ENCODE assay signal across 37 mouse cellular contexts in the genomic region with DNA sequence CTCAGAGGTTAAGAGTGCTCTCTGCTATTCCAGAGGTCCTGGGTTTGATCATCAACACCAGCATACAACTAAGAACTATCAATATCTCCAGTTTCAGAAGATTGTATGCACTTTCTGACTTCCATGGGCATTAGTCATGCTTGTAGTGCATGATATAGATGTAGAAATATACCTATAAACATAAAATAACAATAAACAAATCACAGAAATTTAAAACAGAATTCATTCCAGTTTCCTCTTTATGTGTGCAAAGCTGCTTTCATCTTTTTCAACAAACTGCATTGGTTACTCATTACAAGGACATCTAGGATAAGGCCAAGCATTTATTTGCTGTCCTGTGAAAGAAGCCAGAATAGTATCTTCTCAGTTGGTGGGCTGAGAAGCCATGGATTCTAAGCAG. TPM values are rescaled to one million over a fixed set of nuclear protein-coding genes. Genes with fewer than 3 reads are reported as not detected.
"Had no signal": no experiment of that assay in that cellular context is flagged by ENCODE, and none has a peak within 500 bp of the region (broad histone marks: within the 10 kb centered on the region; RNA-seq: fewer than 3 reads in every experiment).

Gene Akr1c6 (plus strand): TSS at position 301 of the 400 bp plus-strand sequence.

- H3K4me3 ChIP-seq: gastrocnemius, adult 2 months; heart, adult 2 months; heart, embryonic 10.5 days; heart, embryonic 12.5 days; hindbrain, embryonic 10.5 days; hindbrain, embryonic 12.5 days; intestine, embryonic 15.5 days; layer of hippocampus, adult 2 months; left cerebral cortex, adult 2 months; limb, embryonic 10.5 days; limb, embryonic 12.5 days had no signal

- H3K9me3 ChIP-seq: heart, embryonic 10.5 days; heart, embryonic 12.5 days; hindbrain, embryonic 10.5 days; hindbrain, embryonic 12.5 days; intestine, embryonic 15.5 days; limb, embryonic 10.5 days; limb, embryonic 12.5 days had no signal

- H3K36me3 ChIP-seq: heart, embryonic 10.5 days; heart, embryonic 12.5 days; hindbrain, embryonic 10.5 days; hindbrain, embryonic 12.5 days; intestine, embryonic 15.5 days; limb, embryonic 10.5 days; limb, embryonic 12.5 days had no signal

- H3K9ac ChIP-seq: heart, embryonic 12.5 days; hindbrain, embryonic 12.5 days; hindbrain, embryonic 14.5 days; intestine, embryonic 15.5 days; limb, embryonic 12.5 days; liver, embryonic 14.5 days had no signal

- H3K27me3 ChIP-seq: heart, embryonic 12.5 days; hindbrain, embryonic 12.5 days; intestine, embryonic 15.5 days; limb, embryonic 12.5 days had no signal

- H3K27ac ChIP-seq: gastrocnemius, adult 2 months; heart, adult 2 months; heart, embryonic 10.5 days; hindbrain, embryonic 10.5 days; hindbrain, embryonic 12.5 days; hindbrain, embryonic 14.5 days; intestine, embryonic 15.5 days; layer of hippocampus, adult 2 months; left cerebral cortex, adult 2 months; limb, embryonic 10.5 days; limb, embryonic 12.5 days; liver, embryonic 14.5 days had no signal

- H3K4me2 ChIP-seq: heart, embryonic 12.5 days; hindbrain, embryonic 12.5 days; hindbrain, embryonic 14.5 days; intestine, embryonic 15.5 days; limb, embryonic 12.5 days had no signal

- H3K4me1 ChIP-seq: heart, embryonic 10.5 days; heart, embryonic 12.5 days; hindbrain, embryonic 10.5 days; hindbrain, embryonic 12.5 days; intestine, embryonic 15.5 days; limb, embryonic 10.5 days; limb, embryonic 12.5 days had no signal

- ATAC-seq: hindbrain, embryonic 16.5 days; inflammation-experienced regulatory T-cells, adult 6 months; intestine, embryonic 15.5 days; intestine, postnatal 0 days had no signal

- DNase-seq: gastrocnemius, adult 2 months; gastrocnemius, postnatal 10 days; gastrocnemius, postnatal 25 days; heart, adult 2 months; heart, postnatal 10 days; heart, postnatal 4 days; kidney, adult 18-20 months; kidney, adult 8-10 months; kidney, postnatal 10 days; kidney, postnatal 25 days; kidney, postnatal 4 days; liver had no signal

RNA-seq across cellular contexts. Expression of gene Akr1c6, which starts in this region (rescaled TPM):
- total RNA-seq: gastrocnemius, adult 2 months; gastrocnemius, postnatal 10 days; gastrocnemius, postnatal 25 days; granulocyte monocyte progenitor cell, adult 5-6 weeks; heart, adult 2 months; heart, postnatal 10 days; heart, postnatal 25 days; heart, postnatal 4 days; layer of hippocampus, adult 2 months; layer of hippocampus, postnatal 10 days; layer of hippocampus, postnatal 25 days; left cerebral cortex, adult 2 months; left cerebral cortex, postnatal 14 days; left cerebral cortex, postnatal 36 days had no signal
- polyA plus RNA-seq: heart, adult 2 months; heart, embryonic 10.5 days; heart, embryonic 12.5 days; heart, embryonic 14.5 days; heart, embryonic 16.5 days; hindbrain, embryonic 10.5 days; hindbrain, embryonic 12.5 days; hindbrain, embryonic 14.5 days; hindbrain, embryonic 16.5 days; inflammation-experienced regulatory T-cells, adult 6 months; intestine, embryonic 15.5 days; intestine, postnatal 0 days; kidney, embryonic 14.5 days; kidney, embryonic 16.5 days; limb, embryonic 10.5 days; limb, embryonic 12.5 days; limb, embryonic 14.5 days had no signal
